Mouse (Mus musculus): ENCODE data around the gene Rbfox3. TPM values are rescaled to one million over a fixed set of nuclear protein-coding genes. Genes with fewer than 3 reads are reported as not detected.

Gene Rbfox3
- polyA plus RNA-seq, 1 experiment from 2014 or later: 0.26 TPM

DNA sequence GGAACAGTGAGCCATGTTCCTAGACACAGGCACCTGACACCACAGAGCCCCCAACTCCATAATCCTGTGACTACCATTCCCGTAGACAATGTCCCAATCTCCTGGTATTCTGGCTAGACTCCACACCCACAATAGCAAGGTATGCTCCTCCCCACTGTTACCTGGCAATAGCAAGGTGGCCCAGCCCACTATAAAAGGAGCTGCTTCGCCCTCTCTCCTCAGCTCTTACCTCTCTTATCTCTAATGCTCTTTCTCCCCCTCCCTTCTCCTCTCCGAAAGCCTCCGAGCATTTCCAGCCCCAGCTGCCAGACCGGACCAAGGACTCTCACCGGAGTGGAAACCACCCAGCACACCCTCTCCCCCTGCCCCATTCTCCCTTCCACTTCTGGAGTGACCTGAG lies 189.5 kb downstream of the Rbfox3 start:
- peaks cover 36% of the 10 kb centered on the region; the same call in 1 of the 2 replicates for H3K27me3 ChIP-seq (replicated peaks)
- no peak for ATAC-seq (ENCODE audit: insufficient number of reproducible peaks, low FRiP score)
- no peaks in the 10 kb centered on the region for H3K4me1 ChIP-seq (replicated peaks)
- 33% methylated on average over 6 of the region's 6 CpGs for WGBS
- no peak overlapping the region for H3K9ac ChIP-seq
- no peaks in the 10 kb centered on the region for H3K36me3 ChIP-seq
- H3K9me3 ChIP-seq (replicated peaks): no peaks in the 10 kb centered on the region; the same call in 1 of the 2 replicates
- no peak overlapping the region for H3K4me2 ChIP-seq
- H3K27ac ChIP-seq (ENCODE audit: poor library complexity, severe bottlenecking): no peak overlapping the region
- H3K4me3 ChIP-seq: no peak overlapping the region

- ATAC-seq (ENCODE audit: insufficient number of reproducible peaks, low FRiP score): no peak
- Histone ChIP-seq H3K9ac (no peak overlapping the region), H3K27ac (ENCODE audit: poor library complexity, severe bottlenecking) (no peak overlapping the region), H3K36me3 (no peaks in the 10 kb centered on the region), H3K27me3 (replicated peaks) (peaks cover 22% of the 10 kb centered on the region), H3K4me2 (no peak overlapping the region), H3K4me3 (no peak overlapping the region), H3K9me3 (replicated peaks) (no peaks in the 10 kb centered on the region; the same call in 1 of the 2 replicates), H3K4me1 (replicated peaks) (no peaks in the 10 kb centered on the region)
- 83% methylated on average over 26 of the region's 26 CpGs for WGBS
Observed at GRCm38 (mm10) chr11:118714601-118715524, 196.5 kb downstream of the Rbfox3 start.

DNA sequence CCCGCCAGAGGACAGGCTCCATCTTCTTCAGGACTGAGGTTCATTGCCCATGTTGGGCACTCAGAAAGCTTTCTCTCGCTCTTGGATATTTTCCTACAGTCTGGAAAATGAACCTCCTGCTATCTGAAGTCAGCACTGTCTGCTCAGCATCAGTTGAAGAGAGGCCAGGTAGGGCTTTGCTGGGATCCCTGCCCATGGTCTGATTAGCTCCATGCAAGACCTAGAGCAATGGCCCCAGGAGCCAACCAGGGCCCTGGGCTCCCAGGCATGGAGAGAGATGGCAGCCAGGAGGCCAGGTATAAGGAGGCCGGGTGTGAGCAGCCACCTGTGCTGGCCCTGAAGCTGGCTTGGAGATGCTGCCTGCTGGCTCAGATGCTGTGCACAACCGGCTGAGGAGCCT lies 198.6 kb downstream of the Rbfox3 start:
- Histone ChIP-seq H3K36me3 (no peaks in the 10 kb centered on the region), H3K4me2 (no peak overlapping the region), H3K4me1 (replicated peaks) (no peaks in the 10 kb centered on the region), H3K27me3 (replicated peaks) (peaks cover 16% of the 10 kb centered on the region), H3K27ac (ENCODE audit: poor library complexity, severe bottlenecking) (no peak overlapping the region), H3K4me3 (no peak overlapping the region), H3K9me3 (replicated peaks) (0 out of 2 replicates have a peak, but pooled peaks cover 10% of the 10 kb centered on the region), H3K9ac (no peak overlapping the region)
- WGBS: 69% methylated on average over 4 of the region's 4 CpGs
- ATAC-seq (ENCODE audit: insufficient number of reproducible peaks, low FRiP score): no peak

- Histone ChIP-seq H3K36me3 (no peaks in the 10 kb centered on the region), H3K4me3 (no peak overlapping the region), H3K27me3 (replicated peaks) (peaks cover 10% of the 10 kb centered on the region), H3K27ac (ENCODE audit: poor library complexity, severe bottlenecking) (no peak overlapping the region), H3K9me3 (replicated peaks) (0 out of 2 replicates have a peak, but pooled peaks cover 10% of the 10 kb centered on the region), H3K4me1 (replicated peaks) (no peaks in the 10 kb centered on the region), H3K4me2 (no peak overlapping the region), H3K9ac (no peak overlapping the region)
- ATAC-seq (ENCODE audit: insufficient number of reproducible peaks, low FRiP score): no peak
- WGBS: 77% methylated on average over 9 of the region's 9 CpGs
Observed at GRCm38 (mm10) chr11:118712058-118712457, 199.3 kb downstream of the Rbfox3 start.

GRCm38 (mm10) chr11:118710035-118710434 lies 201.4 kb downstream of the Rbfox3 start:
- no peak overlapping the region for H3K27ac ChIP-seq (ENCODE audit: poor library complexity, severe bottlenecking)
- H3K4me2 ChIP-seq: no peak overlapping the region
- peaks cover 3% of the 10 kb centered on the region; the same call in 1 of the 2 replicates for H3K27me3 ChIP-seq (replicated peaks)
- no peak for ATAC-seq (ENCODE audit: insufficient number of reproducible peaks, low FRiP score)
- H3K9ac ChIP-seq: no peak overlapping the region
- H3K4me3 ChIP-seq: no peak overlapping the region
- no peaks in the 10 kb centered on the region for H3K36me3 ChIP-seq
- WGBS: 76% methylated on average over 5 of the region's 5 CpGs
- H3K9me3 ChIP-seq (replicated peaks): 0 out of 2 replicates have a peak, but pooled peaks cover 10% of the 10 kb centered on the region
- H3K4me1 ChIP-seq (replicated peaks): no peaks in the 10 kb centered on the region

DNA sequence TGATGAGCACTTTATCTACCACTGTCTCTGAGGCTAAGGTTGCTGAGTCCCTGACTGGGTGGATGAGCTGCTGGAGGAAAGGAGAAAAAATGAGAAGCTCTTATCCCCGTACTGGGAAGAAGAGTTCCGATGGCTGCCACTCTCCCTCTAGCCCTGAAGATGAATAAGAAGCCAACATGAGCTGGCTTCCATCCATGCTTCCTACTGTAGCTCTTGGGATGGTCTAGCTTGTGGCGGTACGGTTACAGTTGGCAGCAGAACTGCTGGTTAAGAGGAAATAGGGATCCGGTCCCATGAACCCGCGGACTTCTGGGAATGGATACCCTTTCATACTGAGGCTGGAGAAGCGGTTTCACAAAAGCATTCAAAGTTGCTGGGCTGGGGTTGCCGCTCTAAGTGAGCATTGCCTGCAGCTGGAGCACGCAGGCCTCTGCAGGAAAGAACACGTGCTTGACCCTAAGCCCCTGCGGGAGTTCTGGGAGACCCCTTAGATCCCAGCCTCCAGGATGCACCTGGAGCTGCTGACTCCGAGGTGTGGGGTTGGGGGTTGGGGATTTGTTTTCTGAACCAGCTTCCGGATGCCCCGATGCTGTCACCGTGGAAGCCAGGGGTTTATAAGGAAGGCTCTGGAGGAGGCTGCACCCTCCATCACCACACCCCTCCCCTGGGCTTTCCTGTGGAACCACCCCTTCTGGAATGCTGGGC lies 215.0 kb downstream of the Rbfox3 start:
- H3K4me1 ChIP-seq (replicated peaks): no peaks in the 10 kb centered on the region
- no peak overlapping the region for H3K9ac ChIP-seq
- peaks cover 51% of the 10 kb centered on the region for H3K27me3 ChIP-seq (replicated peaks)
- H3K9me3 ChIP-seq (replicated peaks): no peaks in the 10 kb centered on the region
- WGBS: 48% methylated on average over 16 of the region's 16 CpGs
- ATAC-seq (ENCODE audit: insufficient number of reproducible peaks, low FRiP score): no peak
- no peak overlapping the region for H3K4me3 ChIP-seq
- no peak overlapping the region for H3K4me2 ChIP-seq
- H3K27ac ChIP-seq (ENCODE audit: poor library complexity, severe bottlenecking): no peak overlapping the region
- no peaks in the 10 kb centered on the region for H3K36me3 ChIP-seq

GRCm38 (mm10) chr11:118693276-118693675 lies 218.1 kb downstream of the Rbfox3 start:
- H3K4me3 ChIP-seq: no peak overlapping the region
- WGBS: 70% methylated on average over 7 of the region's 7 CpGs
- H3K9ac ChIP-seq: no peak overlapping the region
- H3K4me2 ChIP-seq: no peak overlapping the region
- ATAC-seq (ENCODE audit: insufficient number of reproducible peaks, low FRiP score): no peak
- no peaks in the 10 kb centered on the region for H3K4me1 ChIP-seq (replicated peaks)
- H3K27me3 ChIP-seq (replicated peaks): peaks cover 65% of the 10 kb centered on the region
- no peaks in the 10 kb centered on the region for H3K9me3 ChIP-seq (replicated peaks)
- H3K36me3 ChIP-seq: no peaks in the 10 kb centered on the region
- no peak overlapping the region for H3K27ac ChIP-seq (ENCODE audit: poor library complexity, severe bottlenecking)

- no peak overlapping the region for H3K27ac ChIP-seq (ENCODE audit: poor library complexity, severe bottlenecking)
- no peak overlapping the region for H3K4me2 ChIP-seq
- no peak overlapping the region for H3K9ac ChIP-seq
- H3K27me3 ChIP-seq (replicated peaks): peaks cover 69% of the 10 kb centered on the region
- H3K36me3 ChIP-seq: no peaks in the 10 kb centered on the region
- 86% methylated on average over 8 of the region's 8 CpGs for WGBS
- H3K4me1 ChIP-seq (replicated peaks): no peaks in the 10 kb centered on the region
- no peak for ATAC-seq (ENCODE audit: insufficient number of reproducible peaks, low FRiP score)
- H3K9me3 ChIP-seq (replicated peaks): no peaks in the 10 kb centered on the region
- no peak overlapping the region for H3K4me3 ChIP-seq
Observed at GRCm38 (mm10) chr11:118690262-118690661, 221.1 kb downstream of the Rbfox3 start.

- Histone ChIP-seq H3K9ac (no peak overlapping the region), H3K4me2 (no peak overlapping the region), H3K27me3 (replicated peaks) (peaks cover 77% of the 10 kb centered on the region), H3K9me3 (replicated peaks) (no peaks in the 10 kb centered on the region), H3K4me1 (replicated peaks) (no peaks in the 10 kb centered on the region), H3K36me3 (no peaks in the 10 kb centered on the region), H3K4me3 (no peak overlapping the region), H3K27ac (ENCODE audit: poor library complexity, severe bottlenecking) (no peak overlapping the region)
- 11% methylated on average over 16 of the region's 16 CpGs for WGBS
- no peak for ATAC-seq (ENCODE audit: insufficient number of reproducible peaks, low FRiP score)
Observed at GRCm38 (mm10) chr11:118685397-118685796, 226.0 kb downstream of the Rbfox3 start.

DNA sequence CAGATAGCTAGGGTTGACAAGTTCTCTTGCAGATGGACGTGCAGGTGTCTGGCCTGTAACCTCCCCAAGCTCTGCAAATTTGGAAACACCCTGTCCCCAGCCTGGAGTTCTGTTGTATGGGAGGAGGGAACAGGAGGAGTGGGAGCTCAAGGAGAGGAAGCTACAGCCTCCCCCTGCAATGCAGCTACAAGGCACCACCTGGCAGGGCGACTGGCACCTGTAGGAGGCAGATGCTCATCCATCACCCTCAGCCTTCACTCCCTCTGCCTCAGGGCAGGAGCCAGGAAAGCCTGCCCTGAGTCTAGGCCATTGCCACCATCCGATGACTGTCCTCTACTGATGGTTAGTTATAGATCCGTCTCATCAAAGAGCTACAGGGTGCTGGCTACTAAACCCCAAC lies 226.7 kb downstream of the Rbfox3 start:
- H3K9ac ChIP-seq: no peak overlapping the region
- H3K4me1 ChIP-seq (replicated peaks): no peaks in the 10 kb centered on the region
- H3K9me3 ChIP-seq (replicated peaks): no peaks in the 10 kb centered on the region
- no peak overlapping the region for H3K27ac ChIP-seq (ENCODE audit: poor library complexity, severe bottlenecking)
- peaks cover 81% of the 10 kb centered on the region for H3K27me3 ChIP-seq (replicated peaks)
- 70% methylated on average over 4 of the region's 4 CpGs for WGBS
- no peak overlapping the region for H3K4me3 ChIP-seq
- no peak overlapping the region for H3K4me2 ChIP-seq
- no peak for ATAC-seq (ENCODE audit: insufficient number of reproducible peaks, low FRiP score)
- no peaks in the 10 kb centered on the region for H3K36me3 ChIP-seq

DNA sequence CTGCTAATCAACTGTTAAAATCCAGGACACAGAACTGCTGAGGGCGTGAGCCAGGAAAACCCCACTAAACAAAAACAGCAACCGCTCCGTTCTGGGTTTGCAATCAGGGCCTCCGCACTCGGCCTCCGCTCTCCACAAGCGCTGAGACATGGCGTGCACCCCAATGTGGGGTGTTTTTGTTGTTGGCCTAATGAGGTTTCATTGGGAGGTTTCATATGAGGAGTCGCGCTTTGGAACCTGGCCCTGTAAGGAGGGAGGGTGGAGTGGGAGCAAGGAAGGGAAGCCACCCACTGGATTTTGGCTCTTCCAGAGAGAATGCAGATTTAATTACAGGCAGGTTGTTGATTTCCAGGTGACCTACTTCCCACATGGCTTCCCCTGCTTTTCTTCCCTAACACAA lies 230.7 kb downstream of the Rbfox3 start:
- ATAC-seq (ENCODE audit: insufficient number of reproducible peaks, low FRiP score): no peak
- 74% methylated on average over 10 of the region's 10 CpGs for WGBS

More for the DNA sequence above, 230.7 kb downstream of the Rbfox3 start:
- no peak overlapping the region for H3K4me2 ChIP-seq
- H3K4me3 ChIP-seq: no peak overlapping the region
- H3K4me1 ChIP-seq (replicated peaks): no peaks in the 10 kb centered on the region
- no peak overlapping the region for H3K27ac ChIP-seq (ENCODE audit: poor library complexity, severe bottlenecking)
- H3K9ac ChIP-seq: no peak overlapping the region
- no peaks in the 10 kb centered on the region for H3K36me3 ChIP-seq
- no peaks in the 10 kb centered on the region for H3K9me3 ChIP-seq (replicated peaks)
- peaks cover 78% of the 10 kb centered on the region for H3K27me3 ChIP-seq (replicated peaks)

Measured in heart, embryonic 12.5 days (tissue).